Mouse (Mus musculus) brain, embryonic 14.5 days (tissue): ENCODE data around the gene Stx1a. TPM values are rescaled to one million over a fixed set of nuclear protein-coding genes. Genes with fewer than 3 reads are reported as not detected.

Source experiments
- DNase-seq: peaks from one replicate; pipeline ENCODE4 v3.0.0-alpha.2; 2011; ENCODE audit warnings: low read depth
- CTCF ChIP-seq: fragments of 200-500 bp; IDR thresholded peaks from 2 replicates; pipeline ENCODE4 v1.5.1; 2012; ENCODE audit warnings: inconsistent platforms, mild to moderate bottlenecking, moderate library complexity, borderline replicate concordance; ENCODE audit not compliant: insufficient read depth, insufficient read length; ENCODE audit errors: extremely low read depth
- POLR2A ChIP-seq: fragments of 200-500 bp; IDR thresholded peaks from 2 replicates; pipeline ENCODE4 v1.6.1; 2012; ENCODE audit warnings: mild to moderate bottlenecking, inconsistent platforms, borderline replicate concordance; ENCODE audit not compliant: poor library complexity, insufficient read depth, insufficient read length, severe bottlenecking; ENCODE audit errors: extremely low read depth
- polyA plus RNA-seq: library from polyadenylated mRNA; depleted of rRNA; stranded (reverse); fragments of >200 nt; gene quantifications from 2 replicates; pipeline ENCODE4 v1.2.3, GENCODE M21; 2012; rRNA removed

Gene Stx1a
- polyA plus RNA-seq, 1 experiment, result 152 TPM

GRCm38 (mm10) chr5:135079578-135079977 is 56.3 kb downstream of the Stx1a start:
- no peak for DNase-seq
- TF ChIP-seq POLR2A (no peak), CTCF (no peak)

- DNase-seq, result no peak
- TF ChIP-seq CTCF (no peak), POLR2A (no peak)
Measured at GRCm38 (mm10) chr5:135080539-135080938, 57.3 kb downstream of the Stx1a start.

- no peak for DNase-seq
- TF ChIP-seq CTCF (no peak), POLR2A (no peak)
Measured at GRCm38 (mm10) chr5:135086871-135087270, 63.6 kb downstream of the Stx1a start.

- no peak for DNase-seq
- TF ChIP-seq POLR2A (no peak), CTCF (no peak)
Measured at GRCm38 (mm10) chr5:135089653-135090052, 66.4 kb downstream of the Stx1a start, which contains the start of gene Mlxipl. Gene Mlxipl, plus strand, starts transcription at chr5:135089890.

Other genes with a start within 250 kb of the Stx1a start
- gene Tmem270, start 116.7 kb upstream of the Stx1a start, polyA plus RNA-seq, result not detected in 2 replicates
- gene Cldn13, start 108.0 kb upstream of the Stx1a start, polyA plus RNA-seq, result 0.10 TPM in 1 of 2 replicates, not detected in the other
- 5.6 and 6.9 TPM in 2 replicates for gene Mettl27, start 91.1 kb upstream of the Stx1a start, polyA plus RNA-seq
- gene Cldn4, start 76.5 kb upstream of the Stx1a start, polyA plus RNA-seq, result 3.2 and 3.5 TPM in 2 replicates
- 2.8 and 4.7 TPM in 2 replicates for gene Cldn3, start 37.3 kb upstream of the Stx1a start, polyA plus RNA-seq
- 65.6 and 94.1 TPM in 2 replicates for gene Abhd11, start 14.3 kb upstream of the Stx1a start, polyA plus RNA-seq
- 34.8 and 35.9 TPM in 2 replicates for gene Dnajc30, start 40.7 kb downstream of the Stx1a start, polyA plus RNA-seq
- gene Bud23, start 41.5 kb downstream of the Stx1a start, polyA plus RNA-seq, result 81.8 and 112 TPM in 2 replicates
- gene Vps37d, start 54.8 kb downstream of the Stx1a start, polyA plus RNA-seq, result 63.2 and 75.0 TPM in 2 replicates
- gene Mlxipl, start 66.4 kb downstream of the Stx1a start, polyA plus RNA-seq, result 1.8 and 1.9 TPM in 2 replicates
- gene Tbl2, start 126.2 kb downstream of the Stx1a start, polyA plus RNA-seq, result 11.5 and 14.1 TPM in 2 replicates
- gene Bcl7b, start 144.8 kb downstream of the Stx1a start, polyA plus RNA-seq, result 22.6 and 22.9 TPM in 2 replicates
- 56.5 and 70.7 TPM in 2 replicates for gene Baz1b, start 163.8 kb downstream of the Stx1a start, polyA plus RNA-seq
- gene Fzd9, start 227.7 kb downstream of the Stx1a start, polyA plus RNA-seq, result 17.6 and 20.9 TPM in 2 replicates